Mouse (Mus musculus): ENCODE measurements around the gene Skap1. TPM values are rescaled to one million over a fixed set of nuclear protein-coding genes. Genes with fewer than 3 reads are reported as not detected.
"Not testable (repeated sequence)": the region's sequence is repeated elsewhere in the genome, so short reads cannot be mapped to it uniquely, and the experiment has no call there.

Skap1 gene
- polyA plus RNA-seq, 1 experiment = 0.02 TPM

DNA sequence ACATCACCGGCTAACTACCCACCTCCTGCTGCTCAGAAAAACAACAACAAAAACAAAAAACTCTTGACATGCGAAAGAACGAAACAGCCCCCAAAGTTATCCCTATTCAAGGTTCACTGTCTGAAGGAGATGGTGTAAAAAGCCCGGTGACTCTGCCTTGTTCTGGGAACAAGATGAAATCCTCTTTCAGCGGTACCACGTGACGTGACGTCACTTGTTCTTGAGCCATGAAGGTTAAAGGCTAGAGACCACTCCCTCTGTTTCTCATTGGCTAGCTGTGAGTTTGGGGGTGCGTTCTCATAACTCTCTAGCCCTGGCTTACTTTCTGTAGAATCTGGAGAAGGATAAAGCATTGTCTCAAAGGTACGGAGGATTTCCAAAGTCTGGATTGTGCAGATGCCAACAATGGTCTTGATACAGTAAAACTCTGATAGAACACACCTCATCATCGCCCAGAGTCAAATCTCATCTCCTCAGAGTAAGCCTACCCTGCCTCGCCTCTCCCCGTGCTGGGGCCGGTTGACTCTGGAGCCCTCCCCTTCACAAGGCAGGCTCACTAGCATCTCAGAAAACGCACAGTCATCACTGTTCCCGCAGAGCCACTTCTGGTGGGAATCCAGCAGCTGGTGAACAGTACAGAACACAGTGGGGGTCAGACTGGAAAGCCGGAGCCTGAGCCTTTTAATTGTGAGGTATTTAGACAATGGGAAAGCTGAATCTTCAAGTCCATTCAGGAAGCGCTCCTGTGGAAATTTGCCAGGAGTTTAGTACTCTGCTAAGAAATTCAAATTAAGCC, 249.0 kb downstream of the Skap1 start:
- peaks cover 60% of the 10 kb centered on the region for H3K27me3 ChIP-seq (ENCODE audit: control insufficient read depth, insufficient read depth, insufficient read length)
- H3ac ChIP-seq (ENCODE audit: control insufficient read depth, insufficient read length) = no peak overlapping the region
- H3K79me2 ChIP-seq (ENCODE audit: control insufficient read depth, insufficient read depth) = no peaks in the 10 kb centered on the region
- TF ChIP-seq TCF3 (IDR thresholded peaks at IDR 0.05; ENCODE audit: insufficient read length, low read depth) (no peak), MYOD1 (IDR thresholded peaks at IDR 0.05; ENCODE audit: control insufficient read depth in 1 of 3, insufficient read length in 2 of 3, low read depth in 2 of 3) (no peak), POLR2A (IDR thresholded peaks at IDR 0.05; ENCODE audit: insufficient read length, low read depth) (no peak), SRF (IDR thresholded peaks at IDR 0.05; ENCODE audit: control insufficient read depth, insufficient read length, low read depth) (no peak), USF1 (IDR thresholded peaks at IDR 0.05; ENCODE audit: low read depth) (no peak)
- no peak overlapping the region for H3K4me3 ChIP-seq
- H3K36me3 ChIP-seq (ENCODE audit: control insufficient read depth, insufficient read depth) = no peaks in the 10 kb centered on the region
- no peak overlapping the region for H3K4me2 ChIP-seq (ENCODE audit: low read depth)

DNA sequence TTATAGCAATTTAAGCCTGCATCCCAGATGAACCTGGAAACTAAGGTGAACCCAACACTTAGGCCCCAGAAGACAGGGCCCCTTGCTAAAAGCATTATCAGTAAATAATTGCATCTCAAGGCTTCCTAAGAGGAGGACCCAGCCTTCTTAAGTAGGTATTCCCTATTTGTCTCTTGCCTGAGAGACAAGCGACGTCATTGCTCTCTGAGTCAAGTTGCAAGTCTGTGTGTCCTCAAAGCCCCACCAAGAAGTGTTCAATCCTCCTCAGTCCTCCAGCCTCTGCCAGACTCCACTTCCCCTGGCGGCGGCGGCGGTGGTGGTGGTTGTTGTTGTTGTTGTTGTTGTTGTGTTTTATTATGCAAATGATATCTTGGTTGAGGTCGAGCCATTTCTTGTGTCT, 249.6 kb downstream of the Skap1 start:
- TF ChIP-seq TCF12 (IDR thresholded peaks at IDR 0.05; ENCODE audit: insufficient read depth, poor library complexity, severe bottlenecking) = no peak
- no peak for TF ChIP-seq USF1 (IDR thresholded peaks at IDR 0.05; ENCODE audit: low read depth)
- no peak for TF ChIP-seq SRF (IDR thresholded peaks at IDR 0.05; ENCODE audit: control insufficient read depth, insufficient read length, low read depth)
- no peak for TF ChIP-seq POLR2AphosphoS2 (IDR thresholded peaks at IDR 0.05; ENCODE audit: insufficient read length, low read depth)
- no peak for TF ChIP-seq MYOD1 (IDR thresholded peaks at IDR 0.05; ENCODE audit: control insufficient read depth in 1 of 3, insufficient read length in 2 of 3, low read depth in 2 of 3)
- TF ChIP-seq MAX (IDR thresholded peaks at IDR 0.05; ENCODE audit: low read depth) = no peak
- TF ChIP-seq POLR2A (IDR thresholded peaks at IDR 0.05; ENCODE audit: insufficient read length, low read depth) = no peak
- Histone ChIP-seq H3K27me3 (ENCODE audit: control insufficient read depth, insufficient read depth, insufficient read length) (peaks cover 55% of the 10 kb centered on the region), H3ac (ENCODE audit: control insufficient read depth, insufficient read length) (no peak overlapping the region), H3K79me2 (ENCODE audit: control insufficient read depth, insufficient read depth) (no peaks in the 10 kb centered on the region), H3K4me2 (ENCODE audit: low read depth) (no peak overlapping the region), H3K36me3 (ENCODE audit: control insufficient read depth, insufficient read depth) (no peaks in the 10 kb centered on the region), H3K4me3 (no peak overlapping the region)

- H3K4me2 ChIP-seq (ENCODE audit: low read depth); H3ac ChIP-seq (ENCODE audit: control insufficient read depth, insufficient read length); H3K36me3 ChIP-seq (ENCODE audit: control insufficient read depth, insufficient read depth); H3K4me3 ChIP-seq; H3K79me2 ChIP-seq (ENCODE audit: control insufficient read depth, insufficient read depth): not testable (repeated sequence)
- H3K27me3 ChIP-seq (ENCODE audit: control insufficient read depth, insufficient read depth, insufficient read length) = peaks cover 54% of the 10 kb centered on the region
Observed at GRCm38 (mm10) chr11:96715168-96715567, 250.8 kb downstream of the Skap1 start.

- H3ac ChIP-seq (ENCODE audit: control insufficient read depth, insufficient read length) = no peak overlapping the region
- H3K4me3 ChIP-seq = no peak overlapping the region
- peaks cover 45% of the 10 kb centered on the region for H3K27me3 ChIP-seq (ENCODE audit: control insufficient read depth, insufficient read depth, insufficient read length)
- H3K79me2 ChIP-seq (ENCODE audit: control insufficient read depth, insufficient read depth) = no peaks in the 10 kb centered on the region
- TF ChIP-seq USF1 (IDR thresholded peaks at IDR 0.05; ENCODE audit: low read depth) = no peak
- TF ChIP-seq POLR2AphosphoS2 (IDR thresholded peaks at IDR 0.05; ENCODE audit: insufficient read length, low read depth) = no peak
- no peak for TF ChIP-seq TCF3 (IDR thresholded peaks at IDR 0.05; ENCODE audit: insufficient read length, low read depth)
- TF ChIP-seq MAX (IDR thresholded peaks at IDR 0.05; ENCODE audit: low read depth) = no peak
- TF ChIP-seq E2F4 (IDR thresholded peaks at IDR 0.05; ENCODE audit: insufficient read depth) = no peak
- TF ChIP-seq TCF12 (IDR thresholded peaks at IDR 0.05; ENCODE audit: insufficient read depth, poor library complexity, severe bottlenecking) = no peak
- no peak for TF ChIP-seq CEBPB (IDR thresholded peaks at IDR 0.05; ENCODE audit: insufficient read depth, poor library complexity, severe bottlenecking)
- no peak for TF ChIP-seq MYOD1 (IDR thresholded peaks at IDR 0.05; ENCODE audit: control insufficient read depth in 1 of 3, insufficient read length in 2 of 3, low read depth in 2 of 3)
- no peak for TF ChIP-seq POLR2A (IDR thresholded peaks at IDR 0.05; ENCODE audit: insufficient read length, low read depth)
- TF ChIP-seq MYOG (IDR thresholded peaks at IDR 0.05; ENCODE audit: control insufficient read depth in 1 of 3, insufficient read depth in 1 of 3, insufficient read length in 2 of 3, low read depth in 2 of 3) = no peak
- no peak for TF ChIP-seq SRF (IDR thresholded peaks at IDR 0.05; ENCODE audit: control insufficient read depth, insufficient read length, low read depth)
- TF ChIP-seq REST (IDR thresholded peaks at IDR 0.05; ENCODE audit: insufficient read depth, insufficient read length) = no peak
- no peak overlapping the region for H3K4me2 ChIP-seq (ENCODE audit: low read depth)
- no peaks in the 10 kb centered on the region for H3K36me3 ChIP-seq (ENCODE audit: control insufficient read depth, insufficient read depth)
Observed at GRCm38 (mm10) chr11:96718609-96719008, 254.2 kb downstream of the Skap1 start.

DNA sequence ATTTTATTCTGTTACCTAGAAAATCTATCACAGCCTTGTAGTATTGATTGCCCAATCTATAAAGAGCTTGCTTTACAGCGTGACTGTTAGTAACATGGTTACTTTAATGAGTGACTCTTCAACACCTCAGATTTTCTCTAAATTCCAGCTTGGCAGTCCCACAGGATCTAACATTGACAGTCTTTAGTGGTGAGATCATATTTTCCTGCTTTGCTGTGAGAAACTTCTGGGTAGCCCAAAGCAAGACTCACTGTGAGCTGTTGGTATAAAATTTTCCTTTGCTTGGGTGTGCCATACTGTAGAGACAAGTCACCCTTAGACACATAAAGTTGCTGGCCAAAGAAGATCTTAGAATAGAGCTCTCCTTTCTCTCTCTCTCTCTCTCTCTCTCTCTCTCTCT, 261.4 kb downstream of the Skap1 start:
- Histone ChIP-seq H3K79me2 (ENCODE audit: control insufficient read depth, insufficient read depth) (no peaks in the 10 kb centered on the region), H3K36me3 (ENCODE audit: control insufficient read depth, insufficient read depth) (no peaks in the 10 kb centered on the region), H3K27me3 (ENCODE audit: control insufficient read depth, insufficient read depth, insufficient read length) (peaks cover 37% of the 10 kb centered on the region), H3K4me3 (no peak overlapping the region), H3ac (ENCODE audit: control insufficient read depth, insufficient read length) (no peak overlapping the region), H3K4me2 (ENCODE audit: low read depth) (no peak overlapping the region)
- no peak for TF ChIP-seq SRF (IDR thresholded peaks at IDR 0.05; ENCODE audit: control insufficient read depth, insufficient read length, low read depth)
- TF ChIP-seq POLR2A (IDR thresholded peaks at IDR 0.05; ENCODE audit: insufficient read length, low read depth) = no peak
- no peak for TF ChIP-seq REST (IDR thresholded peaks at IDR 0.05; ENCODE audit: insufficient read depth, insufficient read length)
- TF ChIP-seq MAX (IDR thresholded peaks at IDR 0.05; ENCODE audit: low read depth) = no peak
- TF ChIP-seq POLR2AphosphoS2 (IDR thresholded peaks at IDR 0.05; ENCODE audit: insufficient read length, low read depth) = no peak
- TF ChIP-seq TCF3 (IDR thresholded peaks at IDR 0.05; ENCODE audit: insufficient read length, low read depth) = no peak
- no peak for TF ChIP-seq MYOG (IDR thresholded peaks at IDR 0.05; ENCODE audit: control insufficient read depth in 1 of 3, insufficient read depth in 1 of 3, insufficient read length in 2 of 3, low read depth in 2 of 3)
